Mouse (Mus musculus) heart, embryonic 15.5 days (tissue): ENCODE measurements around the gene Ccnjl. TPM values are rescaled to one million over a fixed set of nuclear protein-coding genes. Genes with fewer than 3 reads are reported as not detected.
A peak's percentile ranks its signal among the peaks of the same experiment; 100 is the strongest.

ENCODE experiments used
- ATAC-seq: fragments of 200-750 bp; cut with Nextera tagmentation; replicated peaks from 2 replicates; pipeline ENCODE4 v1.8.0; 2017; ENCODE audit warnings: low read depth, moderate TSS enrichment; ENCODE audit not compliant: insufficient number of reproducible peaks, insufficient read depth, low FRiP score
- H3K27ac ChIP-seq: fragments of 300-500 bp; sonication (generic); 2 replicates; pipeline ENCODE4 v1.5.1; 2015; ENCODE audit warnings: mild to moderate bottlenecking, inconsistent platforms
- H3K27me3 ChIP-seq: fragments of 300-500 bp; sonication (generic); 2 replicates; pipeline ENCODE4 v1.6.1; 2015; ENCODE audit warnings: inconsistent platforms
- H3K36me3 ChIP-seq: fragments of 300-500 bp; sonication (generic); 2 replicates; pipeline ENCODE4 v1.6.1; 2015; ENCODE audit warnings: mild to moderate bottlenecking, inconsistent platforms
- H3K4me1 ChIP-seq: fragments of 300-500 bp; sonication (generic); replicated peaks from 2 replicates; pipeline ENCODE4 v1.6.1; 2015; ENCODE audit warnings: inconsistent platforms
- H3K4me2 ChIP-seq: fragments of 300-500 bp; sonication (generic); 2 replicates; pipeline ENCODE4 v1.6.1; 2015; ENCODE audit warnings: inconsistent platforms, mild to moderate bottlenecking, moderate library complexity
- H3K4me3 ChIP-seq: fragments of 300-500 bp; sonication (generic); 2 replicates; pipeline ENCODE4 v1.5.1; 2015; ENCODE audit warnings: mild to moderate bottlenecking, inconsistent platforms
- H3K9ac ChIP-seq: fragments of 300-500 bp; sonication (generic); 2 replicates; pipeline ENCODE4 v1.6.1; 2015; ENCODE audit warnings: mild to moderate bottlenecking, inconsistent platforms
- H3K9me3 ChIP-seq: fragments of 300-500 bp; sonication (generic); replicated peaks from 2 replicates; pipeline ENCODE4 v1.6.1; 2016; ENCODE audit warnings: inconsistent platforms
- WGBS: fragments of 180-500 bp; shearing (Covaris S2); methylation state at CpG from one replicate; pipeline ENCODE4 v1.1.7; 2015; ENCODE audit warnings: mixed read lengths; 5-methylcytosine and 5-hydroxymethylcytosine counted together
- polyA plus RNA-seq: library from polyadenylated mRNA; unstranded; fragments of >200 nt; fragmentation: Nextera tagmentation; extraction: Ambion mirVana; gene quantifications from 2 replicates; pipeline ENCODE4 v1.2.1, GENCODE M21; 2015

Ccnjl gene
- polyA plus RNA-seq, 1 experiment from 2014 or later, result 21.0 TPM

DNA sequence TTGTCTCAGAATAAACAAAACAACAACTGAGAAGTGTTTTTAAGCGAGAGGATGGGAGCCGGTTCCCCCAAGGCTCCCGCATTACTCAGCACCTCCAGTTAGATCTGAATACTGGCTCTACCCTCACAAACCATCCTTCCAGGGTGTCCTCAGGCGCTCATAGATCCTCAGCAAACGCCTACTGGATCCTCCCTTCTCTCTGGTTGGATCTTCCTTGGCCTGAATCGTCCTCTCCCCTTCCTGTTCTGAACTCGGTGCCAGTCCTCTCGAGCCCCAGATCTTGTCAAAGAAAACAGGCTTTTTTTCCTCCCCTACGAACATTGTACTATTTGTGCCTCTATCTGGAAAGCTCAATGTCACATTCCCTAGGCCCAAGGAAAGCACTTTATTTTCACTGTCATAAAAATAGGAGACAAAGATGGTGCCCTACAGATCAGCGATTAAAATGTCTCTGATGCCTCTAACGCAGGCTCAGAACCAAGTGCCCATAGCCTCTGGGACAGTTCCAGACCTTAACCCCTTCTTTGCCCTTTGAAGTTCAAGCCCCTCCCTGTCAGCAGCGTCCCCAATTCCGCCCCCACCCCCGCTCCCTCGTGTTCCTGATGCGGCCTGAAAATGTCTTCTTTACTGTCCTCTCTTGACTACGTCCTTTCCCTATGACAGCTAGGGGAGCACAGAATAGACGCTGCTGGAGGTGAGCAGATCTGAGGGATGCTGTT, 98.5 kb downstream of the Ccnjl start:
- Histone ChIP-seq H3K27me3 (no peaks in the 10 kb centered on the region), H3K4me1 (peaks cover 17% of the 10 kb centered on the region), H3K36me3 (no peaks in the 10 kb centered on the region), H3K27ac (peak overlapping the region; percentile 46), H3K4me3 (peak overlapping the region; percentile 29; the same call in 1 of the 2 replicates), H3K9me3 (no peaks in the 10 kb centered on the region), H3K9ac (no peak overlapping the region), H3K4me2 (peak overlapping the region; percentile 61)
- 35% methylated on average over 18 of the region's 18 CpGs for WGBS
- ATAC-seq, result no peak

DNA sequence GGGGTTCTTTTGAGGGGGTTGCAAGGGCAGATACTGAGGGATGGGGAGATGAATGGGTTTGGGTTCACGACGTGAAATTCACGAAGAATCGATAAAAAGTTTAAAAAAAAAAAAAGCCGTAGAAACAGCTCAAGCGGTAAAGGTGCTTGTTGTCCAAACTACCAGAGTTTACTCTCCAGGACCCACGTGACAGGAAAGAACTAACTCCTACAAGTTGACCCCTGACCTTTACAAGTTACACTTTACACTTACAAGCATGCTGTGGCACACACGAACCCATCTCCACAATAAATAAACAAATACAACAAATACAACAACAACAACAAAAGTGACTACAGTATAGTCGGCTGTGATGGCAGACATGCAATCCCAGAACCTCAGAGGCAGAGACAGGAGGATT, 103.1 kb downstream of the Ccnjl start:
- Histone ChIP-seq H3K4me1 (peaks cover 32% of the 10 kb centered on the region), H3K9ac (no peak overlapping the region), H3K27me3 (no peaks in the 10 kb centered on the region), H3K9me3 (no peaks in the 10 kb centered on the region), H3K4me3 (no peak overlapping the region), H3K36me3 (no peaks in the 10 kb centered on the region), H3K27ac (no peak overlapping the region), H3K4me2 (no peak overlapping the region)
- no peak for ATAC-seq
- WGBS, result 85% methylated on average over 9 of the region's 9 CpGs

DNA sequence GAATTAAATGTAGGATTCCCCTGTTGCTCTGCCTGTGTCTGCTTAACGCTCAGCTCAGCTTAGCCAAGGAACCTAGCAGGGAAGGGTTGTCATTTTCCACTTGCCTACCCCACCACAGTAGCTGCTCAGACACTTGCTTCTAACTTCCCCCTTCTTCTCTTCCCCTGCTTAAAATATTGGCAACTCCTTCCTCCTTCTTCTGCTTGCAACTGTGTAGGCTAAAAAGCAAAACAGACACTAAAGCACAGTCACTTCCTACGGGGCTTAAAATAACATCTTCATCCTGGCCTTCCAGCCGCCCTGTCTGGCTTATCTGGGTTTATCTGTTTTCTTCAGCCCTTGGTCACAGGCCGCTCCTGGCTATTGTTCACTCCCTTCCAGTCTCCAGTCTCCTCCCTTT, 104.0 kb downstream of the Ccnjl start:
- Histone ChIP-seq H3K9ac (no peak overlapping the region), H3K4me2 (no peak overlapping the region), H3K27me3 (no peaks in the 10 kb centered on the region), H3K36me3 (no peaks in the 10 kb centered on the region), H3K4me3 (no peak overlapping the region), H3K27ac (peak overlapping the region; percentile 39; the same call in 1 of the 2 replicates), H3K9me3 (no peaks in the 10 kb centered on the region), H3K4me1 (peaks cover 24% of the 10 kb centered on the region)
- WGBS, result 11% methylated on average over 4 of the region's 4 CpGs
- ATAC-seq, result no peak

DNA sequence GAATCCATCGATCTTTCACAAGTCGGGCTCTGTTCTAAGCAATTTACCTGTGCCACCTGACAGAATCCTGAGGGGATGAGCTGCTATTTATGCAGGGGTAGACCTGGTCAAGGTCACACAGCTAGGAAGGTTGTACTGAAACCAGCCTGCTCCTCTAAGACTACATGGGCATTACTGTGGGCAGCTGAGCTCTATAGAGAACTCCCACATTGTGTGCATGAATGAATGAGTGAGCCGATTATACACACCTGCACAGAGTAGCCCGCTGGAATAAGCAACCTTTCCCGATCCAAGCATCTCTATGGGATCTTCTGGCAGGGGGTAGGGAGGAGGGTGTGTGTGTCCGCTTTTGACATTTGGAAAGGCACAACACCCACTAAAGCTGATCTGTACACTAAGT, 104.6 kb downstream of the Ccnjl start:
- ATAC-seq, result no peak
- WGBS, result 69% methylated on average over 6 of the region's 6 CpGs
- Histone ChIP-seq H3K9ac (no peak overlapping the region), H3K4me3 (no peak overlapping the region), H3K27ac (peak overlapping the region; percentile 82), H3K4me1 (peaks cover 24% of the 10 kb centered on the region), H3K36me3 (no peaks in the 10 kb centered on the region), H3K27me3 (no peaks in the 10 kb centered on the region), H3K4me2 (no peak overlapping the region), H3K9me3 (no peaks in the 10 kb centered on the region)

DNA sequence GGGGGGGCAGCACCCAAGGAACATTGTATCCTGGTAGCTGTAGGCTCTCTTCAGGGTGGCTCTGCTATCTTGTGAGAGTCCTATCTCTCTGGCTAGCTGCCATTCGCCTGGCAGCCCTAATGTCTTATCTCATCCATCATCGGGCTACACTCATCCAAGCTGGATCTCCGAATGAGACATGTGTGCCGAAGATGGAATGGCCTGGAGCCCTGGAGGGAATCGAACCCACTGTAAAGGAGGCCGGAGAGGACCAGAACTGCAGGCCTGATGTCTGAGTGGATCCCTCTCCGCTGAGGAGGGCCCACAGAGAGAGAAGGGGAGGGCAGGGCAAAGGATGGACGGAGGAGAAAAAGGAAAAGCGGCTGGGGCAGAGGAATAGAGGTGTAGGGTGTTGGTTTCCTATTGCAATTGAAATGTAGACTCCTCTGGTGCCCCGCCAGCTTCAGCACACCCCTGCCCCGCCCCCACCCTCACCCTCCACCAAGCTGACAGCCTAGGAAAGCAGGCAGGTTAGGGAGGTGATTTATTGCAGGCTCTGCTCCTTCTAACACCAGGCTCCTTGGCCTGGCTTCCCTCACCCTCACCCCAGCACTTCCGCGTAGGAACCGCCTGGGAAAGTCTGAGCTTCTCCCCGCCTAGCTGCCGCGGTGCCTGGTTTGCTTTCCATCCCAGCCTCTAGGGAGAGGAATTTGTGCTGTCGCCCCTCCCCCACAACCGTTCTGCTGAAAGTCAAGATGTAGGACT, 105.2 kb downstream of the Ccnjl start:
- Histone ChIP-seq H3K27me3 (no peaks in the 10 kb centered on the region), H3K4me3 (peak overlapping the region; percentile 27), H3K36me3 (no peaks in the 10 kb centered on the region), H3K9ac (no peak overlapping the region), H3K27ac (peak overlapping the region; percentile 82), H3K9me3 (no peaks in the 10 kb centered on the region), H3K4me1 (peaks cover 24% of the 10 kb centered on the region), H3K4me2 (peak overlapping the region; percentile 51)
- ATAC-seq, result peak; percentile 77
- WGBS, result 15% methylated on average over 19 of the region's 19 CpGs

Other genes starting within 250 kb of the Ccnjl start
- 102 and 121 TPM in 2 replicates for gene Pttg1, start 102.5 kb upstream of the Ccnjl start, polyA plus RNA-seq
- 35.8 and 42.3 TPM in 2 replicates for gene Slu7, start 95.0 kb upstream of the Ccnjl start, polyA plus RNA-seq
- 6.4 and 8.1 TPM in 2 replicates for gene C1qtnf2, start 54.5 kb upstream of the Ccnjl start, polyA plus RNA-seq
- 4.6 and 5.4 TPM in 2 replicates for gene 4933415A04Rik, start 58.3 kb downstream of the Ccnjl start, polyA plus RNA-seq
- not detected in 2 replicates for gene Fabp6, start 72.8 kb downstream of the Ccnjl start, polyA plus RNA-seq
- 17.3 and 20.1 TPM in 2 replicates for gene Pwwp2a, start 153.2 kb downstream of the Ccnjl start, polyA plus RNA-seq
- 47.3 and 54.9 TPM in 2 replicates for gene Ttc1, start 219.2 kb downstream of the Ccnjl start, polyA plus RNA-seq